Comparison of ENCODE assay signal across 9 mouse cellular contexts in the genomic region with DNA sequence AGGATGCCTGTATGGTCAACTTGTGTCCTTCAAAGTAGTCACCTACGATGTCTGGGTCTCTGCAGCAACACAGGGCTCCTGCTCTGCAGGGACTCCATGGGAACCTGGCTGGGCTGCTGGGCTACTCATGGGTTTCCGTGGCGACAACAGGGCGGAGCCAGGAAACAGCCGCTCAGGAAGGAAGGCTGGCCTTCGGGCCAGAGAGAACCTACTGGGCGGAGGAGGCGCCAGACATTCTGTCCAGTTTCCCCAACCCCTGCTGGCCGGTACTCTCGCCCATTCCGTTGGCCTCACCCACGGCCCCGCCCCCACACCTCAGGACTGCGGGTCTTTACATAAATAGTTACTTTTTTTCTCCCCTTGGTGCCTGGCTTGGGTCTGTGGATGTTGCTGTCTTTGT. TPM values are rescaled to one million over a fixed set of nuclear protein-coding genes. Genes with fewer than 3 reads are reported as not detected.
DNase-seq lines count a peak whose midpoint lies in the region; ATAC-seq and TF ChIP-seq lines count a peak whose summit lies in the region.
"Had no signal": no experiment of that assay in that cellular context is flagged by ENCODE, and none has a peak within 500 bp of the region (broad histone marks: within the 10 kb centered on the region; RNA-seq: fewer than 3 reads in every experiment).

No protein-coding gene starts in this region.

- intact Hi-C loops in gastrocnemius, postnatal 36 days (cut with DNase I) = no loop called here

- H3K4me2 ChIP-seq in intestine, embryonic 14.5 days (ENCODE audit: low read length) = peak overlapping the region; percentile 43
- peak overlapping the region; percentile 55 for H3K4me2 ChIP-seq in liver, embryonic 12.5 days
- peak overlapping the region; percentile 33 for H3K4me2 ChIP-seq in midbrain, postnatal 0 days (ENCODE audit: low read depth, low read length, poor library complexity, severe bottlenecking)

- H3K9me3 ChIP-seq in intestine, embryonic 14.5 days (ENCODE audit: control insufficient read depth, low read length) = no peaks in the 10 kb centered on the region
- no peaks in the 10 kb centered on the region for H3K9me3 ChIP-seq in liver, embryonic 12.5 days (replicated peaks)
- no peaks in the 10 kb centered on the region for H3K9me3 ChIP-seq in midbrain, postnatal 0 days (ENCODE audit: low read length)

- H3K27me3 ChIP-seq in intestine, embryonic 14.5 days (replicated peaks; ENCODE audit: control insufficient read depth, insufficient read depth, low read length) = peaks cover 35% of the 10 kb centered on the region
- H3K27me3 ChIP-seq in liver, embryonic 12.5 days (replicated peaks) = peaks cover 56% of the 10 kb centered on the region
- peaks cover 26% of the 10 kb centered on the region for H3K27me3 ChIP-seq in midbrain, postnatal 0 days (ENCODE audit: insufficient read depth, low read length)

- 3% methylated on average over 14 of the region's 14 CpGs for WGBS in intestine, embryonic 14.5 days
- WGBS in liver, embryonic 12.5 days (ENCODE audit: insufficient replicate concordance) = 2% methylated on average over 14 of the region's 14 CpGs
- 3% methylated on average over 14 of the region's 14 CpGs for WGBS in midbrain, postnatal 0 days

- peak; percentile 36 for DNase-seq in cerebellum, adult 11 months
- no peak for DNase-seq in cerebellum, adult 9-10 months
- DNase-seq in cerebellum, postnatal 25 days = peak; percentile 44 to 64
- DNase-seq in gastrocnemius, postnatal 36 days = peak; percentile 53 to 57
- DNase-seq in intestine, embryonic 14.5 days (ENCODE audit: low spot score) = no peak
- peak; percentile 65 for DNase-seq in midbrain, postnatal 0 days (ENCODE audit: low spot score)
- DNase-seq in thymus, postnatal 25 days = no peak

- H3K4me3 ChIP-seq in intestine, embryonic 14.5 days (ENCODE audit: low read depth, low read length) = no peak overlapping the region
- H3K4me3 ChIP-seq in liver, embryonic 12.5 days = peak overlapping the region; percentile 20; the same call in 1 of the 2 replicates
- no peak overlapping the region for H3K4me3 ChIP-seq in midbrain, postnatal 0 days (ENCODE audit: low read depth, low read length)

- H3K4me1 ChIP-seq in intestine, embryonic 14.5 days (replicated peaks; ENCODE audit: control insufficient read depth, insufficient read depth, low read length) = peaks cover 5% of the 10 kb centered on the region; the same call in 1 of the 2 replicates
- H3K4me1 ChIP-seq in liver, embryonic 12.5 days = peaks cover 32% of the 10 kb centered on the region
- H3K4me1 ChIP-seq in midbrain, postnatal 0 days (ENCODE audit: insufficient read depth, low read length) = peaks cover 12% of the 10 kb centered on the region

- no peaks in the 10 kb centered on the region for H3K36me3 ChIP-seq in intestine, embryonic 14.5 days (ENCODE audit: control insufficient read depth, insufficient read depth, low read length)
- no peaks in the 10 kb centered on the region for H3K36me3 ChIP-seq in liver, embryonic 12.5 days
- H3K36me3 ChIP-seq in midbrain, postnatal 0 days (ENCODE audit: insufficient read depth, low read length) = no peaks in the 10 kb centered on the region

- H3K27ac ChIP-seq in intestine, embryonic 14.5 days (ENCODE audit: low read depth) = no peak overlapping the region
- no peak overlapping the region for H3K27ac ChIP-seq in liver, embryonic 12.5 days
- no peak overlapping the region for H3K27ac ChIP-seq in midbrain, postnatal 0 days (ENCODE audit: low read depth, low read length)

- no peak overlapping the region for H3K9ac ChIP-seq in intestine, embryonic 14.5 days (ENCODE audit: low read length)
- H3K9ac ChIP-seq in liver, embryonic 12.5 days = no peak overlapping the region
- H3K9ac ChIP-seq in midbrain, postnatal 0 days (replicated peaks; ENCODE audit: low read length, poor library complexity, severe bottlenecking) = no peak overlapping the region

- ATAC-seq in intestine, embryonic 14.5 days (replicated peaks; ENCODE audit: low FRiP score, low TSS enrichment, low read depth) = no peak
- no peak for ATAC-seq in liver, embryonic 12.5 days
- ATAC-seq in midbrain, postnatal 0 days (ENCODE audit: low FRiP score) = no peak

- TF ChIP-seq CTCF in midbrain, postnatal 0 days (IDR thresholded peaks at IDR 0.05) = no peak

RNA-seq across cellular contexts. Expression of gene Sox18, which starts 4.0 kb away (rescaled TPM):
- 10 to 100 TPM in 1 of 2 experiments, 1 to 10 TPM in 1; 7.6 to 14.2 TPM for total RNA-seq in gastrocnemius, postnatal 36 days (2021)
- polyA plus RNA-seq in intestine, embryonic 14.5 days (2014; fragmentation: Nextera tagmentation; extraction: Ambion mirVana) = 25.5 and 30.5 TPM in 2 replicates
- 9.4 and 10.4 TPM in 2 replicates for polyA plus RNA-seq in liver, embryonic 12.5 days (2016; fragmentation: Nextera tagmentation; extraction: Ambion mirVana)
- total RNA-seq in midbrain, postnatal 0 days (2014; rRNA removed) = 8.3 and 15.4 TPM in 2 replicates
- polyA plus RNA-seq in midbrain, postnatal 0 days (2015; fragmentation: Nextera tagmentation; extraction: Ambion mirVana) = 9.2 and 11.2 TPM in 2 replicates

RNA-seq across cellular contexts. Expression of gene Tcea2, which starts 4.7 kb away (rescaled TPM):
- total RNA-seq in gastrocnemius, postnatal 36 days (2021) = 1 to 10 TPM; 6.0 to 7.8 TPM
- polyA plus RNA-seq in intestine, embryonic 14.5 days (2014; fragmentation: Nextera tagmentation; extraction: Ambion mirVana) = 24.7 and 25.3 TPM in 2 replicates
- 4.6 and 4.7 TPM in 2 replicates for polyA plus RNA-seq in liver, embryonic 12.5 days (2016; fragmentation: Nextera tagmentation; extraction: Ambion mirVana)
- 50.8 and 54.4 TPM in 2 replicates for total RNA-seq in midbrain, postnatal 0 days (2014; rRNA removed)
- 61.9 and 68.2 TPM in 2 replicates for polyA plus RNA-seq in midbrain, postnatal 0 days (2015; fragmentation: Nextera tagmentation; extraction: Ambion mirVana)

RNA-seq across cellular contexts. Expression of gene Rgs19, which starts 18.3 kb away (rescaled TPM):
- total RNA-seq in gastrocnemius, postnatal 36 days (2021) = 1 to 10 TPM; 2.3 to 2.7 TPM
- polyA plus RNA-seq in intestine, embryonic 14.5 days (2014; fragmentation: Nextera tagmentation; extraction: Ambion mirVana) = 64.2 and 68.9 TPM in 2 replicates
- 24.0 and 26.9 TPM in 2 replicates for polyA plus RNA-seq in liver, embryonic 12.5 days (2016; fragmentation: Nextera tagmentation; extraction: Ambion mirVana)
- total RNA-seq in midbrain, postnatal 0 days (2014; rRNA removed) = 51.2 and 65.2 TPM in 2 replicates
- polyA plus RNA-seq in midbrain, postnatal 0 days (2015; fragmentation: Nextera tagmentation; extraction: Ambion mirVana) = 63.6 and 69.4 TPM in 2 replicates

RNA-seq across cellular contexts. Expression of gene Gm29797, which starts 18.6 kb away (rescaled TPM):
- not detected for total RNA-seq in gastrocnemius, postnatal 36 days (2021)
- polyA plus RNA-seq in intestine, embryonic 14.5 days (2014; fragmentation: Nextera tagmentation; extraction: Ambion mirVana) = 1.2 and 2.5 TPM in 2 replicates
- not detected in 2 replicates for polyA plus RNA-seq in liver, embryonic 12.5 days (2016; fragmentation: Nextera tagmentation; extraction: Ambion mirVana)
- total RNA-seq in midbrain, postnatal 0 days (2014; rRNA removed) = not detected in 2 replicates
- not detected in 2 replicates for polyA plus RNA-seq in midbrain, postnatal 0 days (2015; fragmentation: Nextera tagmentation; extraction: Ambion mirVana)

RNA-seq across cellular contexts. Expression of gene Lkaaear1, which starts 22.8 kb away (rescaled TPM):
- not detected for total RNA-seq in gastrocnemius, postnatal 36 days (2021)
- polyA plus RNA-seq in intestine, embryonic 14.5 days (2014; fragmentation: Nextera tagmentation; extraction: Ambion mirVana) = not detected in 2 replicates
- not detected in 2 replicates for polyA plus RNA-seq in liver, embryonic 12.5 days (2016; fragmentation: Nextera tagmentation; extraction: Ambion mirVana)
- total RNA-seq in midbrain, postnatal 0 days (2014; rRNA removed) = not detected in 2 replicates
- polyA plus RNA-seq in midbrain, postnatal 0 days (2015; fragmentation: Nextera tagmentation; extraction: Ambion mirVana) = not detected in 2 replicates
- total RNA-seq: layer of hippocampus, adult 18-20 months had no signal

Comparison
In these comparisons a context has a peak if more than half of its experiments do, and no peak if none do; other contexts are left out.
1. DNase-seq: peak in cerebellum, adult 11 months (single experiment), cerebellum, postnatal 25 days (2 of 2), gastrocnemius, postnatal 36 days (2 of 2) and midbrain, postnatal 0 days (single experiment); none in cerebellum, adult 9-10 months (single experiment), intestine, embryonic 14.5 days (single experiment) and thymus, postnatal 25 days (single experiment).
2. Peak in every context shown above with its lines, with median percentiles within 50 percentile points of each other: H3K4me2 ChIP-seq.